Mouse (Mus musculus): ENCODE results near the gene Zscan21. TPM values are rescaled to one million over a fixed set of nuclear protein-coding genes. Genes with fewer than 3 reads are reported as not detected.

Zscan21 gene
- polyA plus RNA-seq, 1 experiment from 2014 or later: 104 TPM

GRCm38 (mm10) chr5:138137257-138137656, 20.6 kb downstream of the Zscan21 start:
- no peaks in the 10 kb centered on the region for H3K27me3 ChIP-seq (replicated peaks)
- H3K4me3 ChIP-seq: no peak overlapping the region
- H3K9me3 ChIP-seq: no peaks in the 10 kb centered on the region
- H3K27ac ChIP-seq: no peak overlapping the region
- H3K9ac ChIP-seq: no peak overlapping the region
- H3K4me1 ChIP-seq: no peaks in the 10 kb centered on the region
- peaks cover 42% of the 10 kb centered on the region for H3K36me3 ChIP-seq
- H3K4me2 ChIP-seq (replicated peaks): no peak overlapping the region
- ATAC-seq (ENCODE audit: low FRiP score, low read depth): no peak
- WGBS: 91% methylated on average over 4 of the region's 4 CpGs

GRCm38 (mm10) chr5:138137935-138138549, 21.3 kb downstream of the Zscan21 start:
- 68% methylated on average over 8 of the region's 8 CpGs for WGBS
- H3K27ac ChIP-seq: no peak overlapping the region
- no peaks in the 10 kb centered on the region for H3K9me3 ChIP-seq
- no peak overlapping the region for H3K9ac ChIP-seq
- H3K27me3 ChIP-seq (replicated peaks): no peaks in the 10 kb centered on the region
- H3K36me3 ChIP-seq: peaks cover 39% of the 10 kb centered on the region
- no peak overlapping the region for H3K4me2 ChIP-seq (replicated peaks)
- no peaks in the 10 kb centered on the region for H3K4me1 ChIP-seq
- peak; percentile 63; the same call in 1 of the 2 replicates for ATAC-seq (ENCODE audit: low FRiP score, low read depth)
- no peak overlapping the region for H3K4me3 ChIP-seq

GRCm38 (mm10) chr5:138138585-138138984, 21.9 kb downstream of the Zscan21 start:
- Histone ChIP-seq H3K4me3 (no peak overlapping the region), H3K4me2 (replicated peaks) (no peak overlapping the region), H3K9ac (no peak overlapping the region), H3K27ac (no peak overlapping the region), H3K4me1 (no peaks in the 10 kb centered on the region), H3K27me3 (replicated peaks) (no peaks in the 10 kb centered on the region), H3K9me3 (no peaks in the 10 kb centered on the region), H3K36me3 (peaks cover 39% of the 10 kb centered on the region)
- no peak for ATAC-seq (ENCODE audit: low FRiP score, low read depth)
- 71% methylated on average over 4 of the region's 4 CpGs for WGBS

GRCm38 (mm10) chr5:138154390-138154789, 37.7 kb downstream of the Zscan21 start:
- Histone ChIP-seq H3K9ac (peak overlapping the region; percentile 93), H3K4me3 (peak overlapping the region; percentile 77), H3K27ac (no peak overlapping the region), H3K27me3 (replicated peaks) (no peaks in the 10 kb centered on the region), H3K4me1 (peaks cover 6% of the 10 kb centered on the region; the same call in 1 of the 2 replicates), H3K4me2 (replicated peaks) (peak overlapping the region; percentile 72), H3K36me3 (peaks cover 26% of the 10 kb centered on the region), H3K9me3 (no peaks in the 10 kb centered on the region)
- ATAC-seq (ENCODE audit: low FRiP score, low read depth): no peak
- WGBS: 91% methylated on average over 3 of the region's 3 CpGs

GRCm38 (mm10) chr5:138155443-138155976, 38.8 kb downstream of the Zscan21 start, which contains the start of gene Zfp113:
TSS of gene Zfp113 (minus strand) at chr5:138155744.
- WGBS: under 1% methylated on average over 31 of the region's 31 CpGs
- Histone ChIP-seq H3K36me3 (peaks cover 21% of the 10 kb centered on the region), H3K4me1 (peaks cover 6% of the 10 kb centered on the region; the same call in 1 of the 2 replicates), H3K9ac (peak within 1 kb of the TSS; percentile 93), H3K4me2 (replicated peaks) (peak within 1 kb of the TSS; percentile 72), H3K4me3 (peak within 1 kb of the TSS; percentile 77), H3K27ac (peak within 1 kb of the TSS; percentile 86), H3K27me3 (replicated peaks) (no peaks in the 10 kb centered on the region), H3K9me3 (no peaks in the 10 kb centered on the region)
- ATAC-seq (ENCODE audit: low FRiP score, low read depth): peak; percentile 95

- Histone ChIP-seq H3K27me3 (replicated peaks) (no peaks in the 10 kb centered on the region), H3K4me1 (peaks cover 9% of the 10 kb centered on the region; the same call in 1 of the 2 replicates), H3K9me3 (no peaks in the 10 kb centered on the region), H3K9ac (peak overlapping the region; percentile 78; the same call in 1 of the 2 replicates), H3K4me3 (no peak overlapping the region), H3K27ac (no peak overlapping the region), H3K4me2 (replicated peaks) (peak overlapping the region; percentile 81), H3K36me3 (peaks cover 27% of the 10 kb centered on the region)
- 74% methylated on average over 7 of the region's 7 CpGs for WGBS
- no peak for ATAC-seq (ENCODE audit: low FRiP score, low read depth)
These were observed 43.6 kb downstream of the Zscan21 start for GRCm38 (mm10) chr5:138160224-138160762.

- ATAC-seq (ENCODE audit: low FRiP score, low read depth): peak; percentile 96
- H3K9me3 ChIP-seq: no peaks in the 10 kb centered on the region
- H3K27me3 ChIP-seq (replicated peaks): no peaks in the 10 kb centered on the region
- peak within 1 kb of the TSS; percentile 78 for H3K9ac ChIP-seq
- H3K4me3 ChIP-seq: peak within 1 kb of the TSS; percentile 74
- WGBS: 1% methylated on average over 42 of the region's 42 CpGs
- H3K36me3 ChIP-seq: peaks cover 35% of the 10 kb centered on the region
- no peak within 1 kb of the TSS for H3K27ac ChIP-seq
- peak within 1 kb of the TSS; percentile 81 for H3K4me2 ChIP-seq (replicated peaks)
- peaks cover 13% of the 10 kb centered on the region; the same call in 1 of the 2 replicates for H3K4me1 ChIP-seq
These were observed 44.4 kb downstream of the Zscan21 start, which contains the start of gene Cops6 for GRCm38 (mm10) chr5:138160842-138161665. TSS of gene Cops6 (plus strand) at chr5:138161071.

GRCm38 (mm10) chr5:138163046-138163445, 46.3 kb downstream of the Zscan21 start:
- Histone ChIP-seq H3K9me3 (no peaks in the 10 kb centered on the region), H3K4me3 (no peak overlapping the region), H3K4me1 (peaks cover 13% of the 10 kb centered on the region; the same call in 1 of the 2 replicates), H3K36me3 (peaks cover 55% of the 10 kb centered on the region), H3K27me3 (replicated peaks) (no peaks in the 10 kb centered on the region), H3K4me2 (replicated peaks) (0 out of 2 replicates have a peak overlapping the region, but pooled peaks have one; percentile 12), H3K9ac (no peak overlapping the region), H3K27ac (no peak overlapping the region)
- WGBS: 71% methylated on average over 6 of the region's 6 CpGs
- ATAC-seq (ENCODE audit: low FRiP score, low read depth): no peak

GRCm38 (mm10) chr5:138163610-138164009, 46.9 kb downstream of the Zscan21 start:
- H3K4me1 ChIP-seq: peaks cover 13% of the 10 kb centered on the region; the same call in 1 of the 2 replicates
- ATAC-seq (ENCODE audit: low FRiP score, low read depth): no peak
- H3K27me3 ChIP-seq (replicated peaks): no peaks in the 10 kb centered on the region
- 69% methylated on average over 10 of the region's 10 CpGs for WGBS
- no peaks in the 10 kb centered on the region for H3K9me3 ChIP-seq
- no peak overlapping the region for H3K4me3 ChIP-seq
- H3K27ac ChIP-seq: no peak overlapping the region
- H3K36me3 ChIP-seq: peaks cover 60% of the 10 kb centered on the region
- H3K4me2 ChIP-seq (replicated peaks): no peak overlapping the region
- 0 out of 2 replicates have a peak overlapping the region, but pooled peaks have one; percentile 1 for H3K9ac ChIP-seq

GRCm38 (mm10) chr5:138165594-138165993, 48.9 kb downstream of the Zscan21 start:
- H3K9me3 ChIP-seq: no peaks in the 10 kb centered on the region
- WGBS: 76% methylated on average over 8 of the region's 8 CpGs
- no peak overlapping the region for H3K4me3 ChIP-seq
- H3K27ac ChIP-seq: no peak overlapping the region
- ATAC-seq (ENCODE audit: low FRiP score, low read depth): no peak
- H3K36me3 ChIP-seq: peaks cover 70% of the 10 kb centered on the region
- peaks cover 22% of the 10 kb centered on the region for H3K4me1 ChIP-seq
- H3K9ac ChIP-seq: no peak overlapping the region
- H3K27me3 ChIP-seq (replicated peaks): no peaks in the 10 kb centered on the region
- H3K4me2 ChIP-seq (replicated peaks): no peak overlapping the region

GRCm38 (mm10) chr5:138170936-138171561, 54.3 kb downstream of the Zscan21 start:
- Histone ChIP-seq H3K4me1 (peaks cover 19% of the 10 kb centered on the region), H3K9me3 (no peaks in the 10 kb centered on the region), H3K4me3 (peak overlapping the region; percentile 58), H3K4me2 (replicated peaks) (peak overlapping the region; percentile 78), H3K27ac (peak overlapping the region; percentile 38), H3K9ac (peak overlapping the region; percentile 49), H3K27me3 (replicated peaks) (no peaks in the 10 kb centered on the region), H3K36me3 (peaks cover 54% of the 10 kb centered on the region)
- WGBS: under 1% methylated on average over 47 of the region's 47 CpGs
- ATAC-seq (ENCODE audit: low FRiP score, low read depth): peak; percentile 91
